Mouse (Mus musculus): ENCODE results near the gene Ostc. TPM values are rescaled to one million over a fixed set of nuclear protein-coding genes. Genes with fewer than 3 reads are reported as not detected.

Ostc gene
- polyA plus RNA-seq, 1 experiment from 2014 or later: 454 TPM

Other genes starting within 250 kb of the Ostc start
- gene Etnppl, start 92.0 kb downstream of the Ostc start, polyA plus RNA-seq (2014; fragmentation: Nextera tagmentation; extraction: Ambion mirVana): 0.16 and 0.22 TPM in 2 replicates
- 1,104 and 1,207 TPM in 2 replicates for gene Rpl34, start 21.0 kb upstream of the Ostc start, polyA plus RNA-seq (2014; fragmentation: Nextera tagmentation; extraction: Ambion mirVana)

Measured in embryonic facial prominence, embryonic 14.5 days (tissue).